Mouse (Mus musculus) lung, adult 2 months (tissue): ENCODE data around the gene Npff.

Experiments used
- CTCF ChIP-seq: fragments of 200-500 bp; IDR thresholded peaks from 2 replicates; pipeline ENCODE4 v1.5.1; 2011; ENCODE audit warnings: mild to moderate bottlenecking, low read length, control low read depth; ENCODE audit not compliant: insufficient read depth
- POLR2A ChIP-seq: fragments of 200-500 bp; IDR thresholded peaks from 2 replicates; pipeline ENCODE4 v1.6.1; 2011; ENCODE audit warnings: low read depth, mild to moderate bottlenecking, control low read depth, low read length, borderline replicate concordance; ENCODE audit errors: extremely low read depth

- TF ChIP-seq CTCF = no peak
- TF ChIP-seq POLR2A = no peak
Observed at GRCm38 (mm10) chr15:102505073-102505769, 19.5 kb downstream of the Npff start.
